Mouse (Mus musculus): Measurements from ENCODE around the gene Gm45021. TPM values are rescaled to one million over a fixed set of nuclear protein-coding genes. Genes with fewer than 3 reads are reported as not detected.

The Gm45021 gene
- total RNA-seq, 4 experiments from 2014 or later, result not detected

- DNase-seq (ENCODE audit: low spot score), result no peak
Measured at GRCm38 (mm10) chr6:48648779-48649178, 59.4 kb downstream of the Gm45021 start.

- no peak for DNase-seq (ENCODE audit: low spot score)
Measured at GRCm38 (mm10) chr6:48650041-48650440, 60.6 kb downstream of the Gm45021 start.

- DNase-seq (ENCODE audit: low spot score), result no peak
Measured at GRCm38 (mm10) chr6:48658721-48659120, 69.3 kb downstream of the Gm45021 start.

Other genes starting within 250 kb of the Gm45021 start
- gene Krba1, start 194.0 kb upstream of the Gm45021 start, total RNA-seq (2022), result 10 to 100 TPM; 13.8 to 22.8 (median 17.9) TPM
- 10 to 100 TPM in 3 of 4 experiments, 1 to 10 TPM in 1; 9.7 to 10.1 (median 10.1) TPM for gene Zfp467, start 143.8 kb upstream of the Gm45021 start, total RNA-seq (2022)
- gene Sspo, start 141.4 kb upstream of the Gm45021 start, total RNA-seq (2022), result under 1 TPM; 0.14 to 0.35 (median 0.31) TPM
- 10 to 100 TPM; 18.1 to 27.4 (median 23.3) TPM for gene Atp6v0e2, start 52.0 kb upstream of the Gm45021 start, total RNA-seq (2022)
- gene Lrrc61, start 34.8 kb upstream of the Gm45021 start, total RNA-seq (2022), result 10 to 100 TPM; 17.7 to 20.1 (median 18.8) TPM
- gene Rarres2, start 16.8 kb upstream of the Gm45021 start, total RNA-seq (2022), result 100 to 1,000 TPM in 1 of 4 experiments, 10 to 100 TPM in 3; 62.1 to 108 (median 77.5) TPM
- 10 to 100 TPM; 35.5 to 40.9 (median 36.3) TPM for gene Repin1, start 4.3 kb downstream of the Gm45021 start, total RNA-seq (2022)
- 1 to 10 TPM in 2 of 4 experiments, not detected in 2; 1.0 to 2.8 TPM for gene Gm44965, start 4.3 kb downstream of the Gm45021 start, total RNA-seq (2022)
- gene Zfp775, start 12.5 kb downstream of the Gm45021 start, total RNA-seq (2022), result 10 to 100 TPM; 12.9 to 15.5 (median 14.1) TPM
- gene AI854703, start 37.2 kb downstream of the Gm45021 start, total RNA-seq (2022), result under 1 TPM; 0.22 to 0.69 (median 0.43) TPM
- 1 to 10 TPM; 4.9 to 8.8 (median 5.8) TPM for gene Gimap8, start 57.6 kb downstream of the Gm45021 start, total RNA-seq (2022)
- gene Gimap9, start 86.5 kb downstream of the Gm45021 start, total RNA-seq (2022), result 1 to 10 TPM; 2.6 to 4.2 (median 3.1) TPM
- 10 to 100 TPM; 16.1 to 25.6 (median 20.1) TPM for gene Gimap4, start 94.9 kb downstream of the Gm45021 start, total RNA-seq (2022)
- gene Gimap6, start 118.6 kb downstream of the Gm45021 start, total RNA-seq (2022), result 10 to 100 TPM; 28.6 to 39.2 (median 35.6) TPM
- gene Gm28053, start 129.0 kb downstream of the Gm45021 start, total RNA-seq (2022), result 1 to 10 TPM; 2.7 to 5.0 (median 4.3) TPM
- under 1 TPM in 3 of 4 experiments, not detected in 1; 0.22 to 0.78 (median 0.71) TPM for gene Gimap7, start 129.0 kb downstream of the Gm45021 start, total RNA-seq (2022)
- gene Gimap1, start 149.4 kb downstream of the Gm45021 start, total RNA-seq (2022), result 1 to 10 TPM; 6.3 to 9.4 (median 8.0) TPM
- gene Gimap5, start 156.6 kb downstream of the Gm45021 start, total RNA-seq (2022), result 1 to 10 TPM; 4.1 to 5.0 (median 4.5) TPM
- gene Gimap3, start 181.2 kb downstream of the Gm45021 start, total RNA-seq (2022), result under 1 TPM; 0.53 to 0.86 (median 0.54) TPM

All from heart, adult 8-10 months (tissue).